Mouse (Mus musculus): Measurements from ENCODE around the gene Prdm9. TPM values are rescaled to one million over a fixed set of nuclear protein-coding genes. Genes with fewer than 3 reads are reported as not detected.

The Prdm9 gene
- total RNA-seq, 2 experiments from 2014 or later, result 2.5 to 2.9 TPM

GRCm38 (mm10) chr17:15528887-15529286 lies 35.3 kb downstream of the Prdm9 start:
- DNase-seq (ENCODE audit: low spot score in 2 of 2), result no peak

GRCm38 (mm10) chr17:15527811-15528136 lies 36.4 kb downstream of the Prdm9 start:
- DNase-seq (ENCODE audit: low spot score in 2 of 2), result no peak

GRCm38 (mm10) chr17:15526986-15527810 lies 37.0 kb downstream of the Prdm9 start, which contains the start of gene Pdcd2:
Gene Pdcd2, minus strand, starts transcription at chr17:15527301.
- peak; percentile 87 to 89 for DNase-seq (ENCODE audit: low spot score in 2 of 2)

- peak in 1 of 2 experiments; percentile 8 for DNase-seq (ENCODE audit: low spot score in 2 of 2)
These were observed 37.9 kb downstream of the Prdm9 start for GRCm38 (mm10) chr17:15526304-15526703.

GRCm38 (mm10) chr17:15518766-15519165 lies 45.4 kb downstream of the Prdm9 start:
- DNase-seq (ENCODE audit: low spot score in 2 of 2), result no peak

GRCm38 (mm10) chr17:15518186-15518585 lies 46.0 kb downstream of the Prdm9 start:
- no peak for DNase-seq (ENCODE audit: low spot score in 2 of 2)

- no peak for DNase-seq (ENCODE audit: low spot score in 2 of 2)
These were observed 46.4 kb downstream of the Prdm9 start for GRCm38 (mm10) chr17:15517776-15518175.

GRCm38 (mm10) chr17:15510694-15511093 lies 53.5 kb downstream of the Prdm9 start:
- no peak for DNase-seq (ENCODE audit: low spot score in 2 of 2)

- peak; percentile 96 to 97 for DNase-seq (ENCODE audit: low spot score in 2 of 2)
These were observed 64.3 kb downstream of the Prdm9 start, which contains the start of the genes Psmb1 and Tbp for GRCm38 (mm10) chr17:15499656-15500394. Gene Psmb1, minus strand, starts transcription at chr17:15499751. Gene Tbp, plus strand, starts transcription at chr17:15499888.

- peak; percentile 11 to 25 for DNase-seq (ENCODE audit: low spot score in 2 of 2)
These were observed 65.4 kb downstream of the Prdm9 start for GRCm38 (mm10) chr17:15498753-15499113.

- DNase-seq (ENCODE audit: low spot score in 2 of 2), result peak; percentile 94 to 96
These were observed 66.0 kb downstream of the Prdm9 start for GRCm38 (mm10) chr17:15497882-15498752.

Other genes starting within 250 kb of the Prdm9 start
- gene Dll1, start 187.5 kb downstream of the Prdm9 start, total RNA-seq (2021), result 10 to 100 TPM; 14.0 to 20.9 TPM
- gene Fam120b, start 168.2 kb downstream of the Prdm9 start, total RNA-seq (2021), result 10 to 100 TPM; 33.4 to 36.4 TPM
- 100 to 1,000 TPM; 135 to 140 TPM for gene Psmb1, start 64.6 kb downstream of the Prdm9 start, total RNA-seq (2021)
- gene Tbp, start 64.5 kb downstream of the Prdm9 start, total RNA-seq (2021), result 10 to 100 TPM; 32.2 to 35.8 TPM
- 10 to 100 TPM; 21.2 to 24.8 TPM for gene Pdcd2, start 37.1 kb downstream of the Prdm9 start, total RNA-seq (2021)
- 10 to 100 TPM; 22.8 to 28.0 TPM for gene Chd1, start 140.6 kb upstream of the Prdm9 start, total RNA-seq (2021)